Mouse (Mus musculus) ES-E14 (cell line): ENCODE measurements around the gene 3425401B19Rik.

Experiments used
- CHD2 ChIP-seq: IDR thresholded peaks from 2 replicates; pipeline ENCODE4 v1.6.1; 2014; ENCODE audit warnings: mild to moderate bottlenecking, low read depth, low read length, inconsistent platforms
- HCFC1 ChIP-seq: IDR thresholded peaks from 2 replicates; pipeline ENCODE4 v1.6.1; 2012; ENCODE audit warnings: low read length, inconsistent platforms, borderline replicate concordance; ENCODE audit not compliant: insufficient read depth
- MAFK ChIP-seq: IDR thresholded peaks from 2 replicates; pipeline ENCODE4 v1.6.1; 2014; ENCODE audit warnings: mild to moderate bottlenecking, low read depth, low read length, inconsistent platforms; ENCODE audit not compliant: insufficient read depth
- ZC3H11A ChIP-seq: IDR thresholded peaks from 2 replicates; pipeline ENCODE4 v1.6.1; 2012; ENCODE audit warnings: low read depth, mild to moderate bottlenecking, inconsistent platforms, low read length, borderline replicate concordance

GRCm38 (mm10) chr14:32708756-32709155 lies 23.7 kb upstream of the 3425401B19Rik start:
- TF ChIP-seq CHD2: no peak
- no peak for TF ChIP-seq HCFC1
- TF ChIP-seq ZC3H11A: no peak
- no peak for TF ChIP-seq MAFK
